Comparison of ENCODE assay signal across 12 mouse cellular contexts in genomic region chr3:105036281-105036847, GRCm38 (mm10). TPM values are rescaled to one million over a fixed set of nuclear protein-coding genes. Genes with fewer than 3 reads are reported as not detected.
A peak's percentile ranks its signal among the peaks of the same experiment; 100 is the strongest.
DNase-seq lines count a peak whose midpoint lies in the region; ATAC-seq lines count a peak whose summit lies in the region.
"Had no signal": no experiment of that assay in that cellular context is flagged by ENCODE, and none has a peak within 500 bp of the region (broad histone marks: within the 10 kb centered on the region; RNA-seq: fewer than 3 reads in every experiment).

No protein-coding gene starts in this region.

- H3K27ac ChIP-seq in neural tube, embryonic 13.5 days (replicated peaks): 0 out of 2 replicates have a peak overlapping the region, but pooled peaks have one; percentile 33
- peak overlapping the region; percentile 0; the same call in 1 of the 2 replicates for H3K27ac ChIP-seq in stomach, embryonic 16.5 days (ENCODE audit: low read length)
- no peak overlapping the region for H3K27ac ChIP-seq in forebrain, embryonic 10.5 days

- no peaks in the 10 kb centered on the region for H3K27me3 ChIP-seq in neural tube, embryonic 13.5 days
- H3K27me3 ChIP-seq in stomach, embryonic 16.5 days (ENCODE audit: control insufficient read depth, insufficient read depth, low read length): no peaks in the 10 kb centered on the region
- H3K27me3 ChIP-seq in forebrain, embryonic 10.5 days (ENCODE audit: poor library complexity, severe bottlenecking): no peaks in the 10 kb centered on the region

- no peak overlapping the region for H3K4me2 ChIP-seq in neural tube, embryonic 13.5 days
- no peak overlapping the region for H3K4me2 ChIP-seq in stomach, embryonic 16.5 days (ENCODE audit: low read depth, low read length)

- peaks cover 74% of the 10 kb centered on the region for H3K36me3 ChIP-seq in neural tube, embryonic 13.5 days
- H3K36me3 ChIP-seq in stomach, embryonic 16.5 days (ENCODE audit: control insufficient read depth, insufficient read depth, low read length): peaks cover 5% of the 10 kb centered on the region
- peaks cover 83% of the 10 kb centered on the region for H3K36me3 ChIP-seq in forebrain, embryonic 10.5 days (replicated peaks)

- H3K4me1 ChIP-seq in neural tube, embryonic 13.5 days (replicated peaks): peaks cover 7% of the 10 kb centered on the region
- H3K4me1 ChIP-seq in stomach, embryonic 16.5 days (ENCODE audit: control insufficient read depth, insufficient read depth, low read length): no peaks in the 10 kb centered on the region; the same call in 1 of the 2 replicates
- H3K4me1 ChIP-seq in forebrain, embryonic 10.5 days: no peaks in the 10 kb centered on the region; the same call in 1 of the 2 replicates

- no peak overlapping the region for H3K9ac ChIP-seq in neural tube, embryonic 13.5 days
- no peak overlapping the region for H3K9ac ChIP-seq in stomach, embryonic 16.5 days (ENCODE audit: low read length)

- H3K9me3 ChIP-seq in neural tube, embryonic 13.5 days: no peaks in the 10 kb centered on the region
- H3K9me3 ChIP-seq in stomach, embryonic 16.5 days (replicated peaks; ENCODE audit: control insufficient read depth, low read length): no peaks in the 10 kb centered on the region
- no peaks in the 10 kb centered on the region; the same call in 1 of the 2 replicates for H3K9me3 ChIP-seq in forebrain, embryonic 10.5 days

- DNase-seq in heart, adult 11 months: peak; percentile 97
- no peak for DNase-seq in heart, postnatal 4 days
- DNase-seq in layer of hippocampus, adult 11-12 months (ENCODE audit: low spot score): peak; percentile 63
- DNase-seq in layer of hippocampus, postnatal 14 days (ENCODE audit: low spot score in 2 of 2): no peak
- no peak for DNase-seq in neural tube, embryonic 10.5 days (ENCODE audit: extremely low spot score, low spot score)
- no peak for DNase-seq in forebrain, embryonic 10.5 days (ENCODE audit: extremely low spot score, low spot score)

- 89% methylated on average over 10 of the region's 10 CpGs for WGBS in neural tube, embryonic 13.5 days
- WGBS in stomach, embryonic 16.5 days: 78% methylated on average over 10 of the region's 10 CpGs
- WGBS in forebrain, embryonic 10.5 days: 91% methylated on average over 10 of the region's 10 CpGs

- no peak overlapping the region for H3K4me3 ChIP-seq in neural tube, embryonic 13.5 days
- H3K4me3 ChIP-seq in stomach, embryonic 16.5 days (replicated peaks; ENCODE audit: low read length): no peak overlapping the region
- H3K4me3 ChIP-seq in forebrain, embryonic 10.5 days: no peak overlapping the region

- no peak for ATAC-seq in neural tube, embryonic 13.5 days (ENCODE audit: low read depth)
- ATAC-seq in stomach, embryonic 16.5 days (ENCODE audit: insufficient read depth, low FRiP score): no peak

RNA-seq across cellular contexts. Expression of gene Cttnbp2nl, which starts 16.6 kb away (rescaled TPM):
- total RNA-seq in heart, postnatal 4 days (2021): 10 to 100 TPM; 35.3 to 36.3 TPM
- 10 to 100 TPM; 30.0 to 34.0 TPM for total RNA-seq in layer of hippocampus, postnatal 14 days (2021)
- polyA plus RNA-seq in neural tube, embryonic 13.5 days (2015; fragmentation: Nextera tagmentation; extraction: Ambion mirVana): 52.8 and 59.4 TPM in 2 replicates
- polyA plus RNA-seq in stomach, embryonic 16.5 days (2015; fragmentation: Nextera tagmentation; extraction: Ambion mirVana): 25.8 and 28.7 TPM in 2 replicates
- 34.3 and 36.7 TPM in 2 replicates for polyA plus RNA-seq in forebrain, embryonic 10.5 days (2016; fragmentation: Nextera tagmentation; extraction: Ambion mirVana)

RNA-seq across cellular contexts. Expression of gene 4930564D02Rik, which starts 30.3 kb away (rescaled TPM):
- total RNA-seq in heart, postnatal 4 days (2021): not detected
- not detected for total RNA-seq in layer of hippocampus, postnatal 14 days (2021)
- polyA plus RNA-seq in neural tube, embryonic 13.5 days (2015; fragmentation: Nextera tagmentation; extraction: Ambion mirVana): not detected in 2 replicates
- not detected in 2 replicates for polyA plus RNA-seq in stomach, embryonic 16.5 days (2015; fragmentation: Nextera tagmentation; extraction: Ambion mirVana)
- polyA plus RNA-seq in forebrain, embryonic 10.5 days (2016; fragmentation: Nextera tagmentation; extraction: Ambion mirVana): not detected in 2 replicates
- polyA plus RNA-seq: forebrain, embryonic 11.5 days; gonadal fat pad, adult 2 months; large intestine, adult 2 months; limb, embryonic 14.5 days had no signal

Comparison
In these comparisons a context has a peak if more than half of its experiments do, and no peak if none do; other contexts are left out.
1. DNase-seq: peak in heart, adult 11 months (single experiment) and layer of hippocampus, adult 11-12 months (single experiment); none in heart, postnatal 4 days (single experiment), layer of hippocampus, postnatal 14 days (0 of 2), neural tube, embryonic 10.5 days (single experiment) and forebrain, embryonic 10.5 days (single experiment).